Mouse (Mus musculus): ENCODE results near the gene Vmn1r198. TPM values are rescaled to one million over a fixed set of nuclear protein-coding genes. Genes with fewer than 3 reads are reported as not detected.

The Vmn1r198 gene
- total RNA-seq (2023) = not detected

DNA sequence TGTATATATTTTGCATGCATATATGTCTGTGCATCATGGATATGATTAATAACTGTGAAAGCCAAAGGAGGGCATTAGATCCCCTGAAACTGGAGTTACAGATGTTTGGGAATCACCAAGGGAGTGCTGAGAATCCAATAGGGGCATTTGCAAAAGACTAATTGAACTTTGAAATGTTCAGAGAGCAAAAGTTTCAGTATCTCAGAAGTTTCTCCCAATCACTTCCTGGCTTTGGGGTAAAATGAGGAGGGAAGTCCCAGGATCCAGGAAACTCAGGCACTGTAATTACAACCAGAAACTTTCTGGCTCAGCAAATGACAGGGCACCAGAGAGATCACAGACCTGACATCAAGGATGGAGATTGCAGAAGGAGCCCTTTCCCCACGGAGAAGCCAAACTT, at the start of gene Vmn1r198:
TSS of gene Vmn1r198 (plus strand) at position 301 of the 400 bp plus-strand sequence.

DNA sequence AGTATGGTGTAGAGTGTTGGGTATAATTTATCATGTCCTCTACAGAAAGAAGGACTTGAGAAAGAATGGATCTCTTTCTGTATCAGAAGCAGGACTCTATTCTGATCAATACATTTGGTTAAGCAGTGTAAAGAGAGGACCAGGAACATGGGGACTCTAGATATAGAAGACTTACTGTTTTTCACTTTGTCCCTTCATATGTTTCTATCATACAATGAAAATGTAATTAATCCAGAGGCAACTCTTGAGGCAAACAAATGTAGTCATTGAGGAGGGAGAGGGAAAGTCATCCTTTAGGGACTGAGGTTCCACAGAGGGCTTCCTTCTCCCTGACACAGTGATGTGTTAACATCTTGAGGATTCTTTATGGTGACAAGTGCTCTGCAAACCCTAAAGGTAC, 25.9 kb upstream of the Vmn1r198 start, which contains the start of gene Vmn1r197:
TSS of gene Vmn1r197 (plus strand) at position 301 of the 400 bp plus-strand sequence.

DNA sequence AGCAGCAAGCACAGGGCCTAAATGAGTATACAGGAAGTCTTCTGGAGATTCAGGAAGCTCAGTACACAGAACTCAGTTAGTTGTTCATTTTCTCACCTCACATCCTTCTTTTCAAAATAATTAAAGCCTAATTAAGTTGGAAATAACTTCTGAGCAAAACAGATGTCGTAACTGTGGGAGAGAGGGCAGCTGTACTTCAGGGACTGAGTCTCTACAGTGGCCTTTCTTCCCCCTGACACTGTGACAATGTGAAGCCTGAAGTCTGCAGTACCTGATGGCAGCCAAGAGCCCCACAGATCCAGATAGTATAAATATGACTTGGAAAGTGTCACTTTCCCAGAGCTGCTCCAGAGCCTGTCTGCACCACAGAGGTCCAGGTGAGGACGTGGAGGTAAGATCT, 29.4 kb downstream of the Vmn1r198 start, which contains the start of gene Vmn1r199:
TSS of gene Vmn1r199 (plus strand) at position 301 of the 400 bp plus-strand sequence.

DNA sequence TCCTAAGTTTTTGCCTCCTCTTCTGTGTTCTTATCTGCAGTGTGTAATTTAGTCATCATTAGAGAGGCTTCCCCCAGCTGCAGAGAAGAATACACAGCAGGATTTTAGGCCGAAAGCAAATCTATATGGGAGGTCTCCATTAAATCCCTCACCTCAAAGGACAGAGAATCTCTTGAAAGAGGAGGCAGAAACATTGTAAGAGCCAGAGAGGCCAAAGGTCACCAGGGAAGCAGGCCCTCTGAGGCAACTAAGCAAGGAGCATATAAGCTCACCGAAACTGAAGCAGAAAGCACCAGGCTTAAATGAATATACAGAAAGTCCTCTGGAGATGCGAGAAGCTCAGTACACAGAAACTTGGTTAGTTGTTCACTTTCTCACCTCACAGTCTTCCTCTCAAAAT, 39.9 kb downstream of the Vmn1r198 start, which contains the start of gene Vmn1r200:
TSS of gene Vmn1r200 (plus strand) at position 301 of the 400 bp plus-strand sequence.

Other genes starting within 250 kb of the Vmn1r198 start
- gene Vmn1r189, start 244.5 kb upstream of the Vmn1r198 start, total RNA-seq (2023) = not detected
- gene Vmn1r191, start 166.4 kb upstream of the Vmn1r198 start, total RNA-seq (2023) = not detected
- gene Vmn1r192, start 159.2 kb upstream of the Vmn1r198 start, total RNA-seq (2023) = not detected
- not detected for gene Vmn1r193, start 127.2 kb upstream of the Vmn1r198 start, total RNA-seq (2023)
- not detected for gene Vmn1r194, start 106.1 kb upstream of the Vmn1r198 start, total RNA-seq (2023)
- not detected for gene Vmn1r195, start 79.8 kb upstream of the Vmn1r198 start, total RNA-seq (2023)
- gene Vmn1r196, start 60.4 kb upstream of the Vmn1r198 start, total RNA-seq (2023) = not detected
- gene Vmn1r197, start 25.8 kb upstream of the Vmn1r198 start, total RNA-seq (2023) = not detected
- gene Vmn1r199, start 29.5 kb downstream of the Vmn1r198 start, total RNA-seq (2023) = not detected
- gene Vmn1r200, start 40.0 kb downstream of the Vmn1r198 start, total RNA-seq (2023) = not detected
- gene Vmn1r201, start 121.6 kb downstream of the Vmn1r198 start, total RNA-seq (2023) = not detected
- under 1 TPM in 1 of 2 experiments, not detected in 1; 0.12 TPM for gene Vmn1r202, start 155.0 kb downstream of the Vmn1r198 start, total RNA-seq (2023)
- under 1 TPM in 1 of 2 experiments, not detected in 1; 0.06 TPM for gene Vmn1r203, start 167.8 kb downstream of the Vmn1r198 start, total RNA-seq (2023)
- gene Vmn1r204, start 202.8 kb downstream of the Vmn1r198 start, total RNA-seq (2023) = not detected
- gene Vmn1r205, start 242.6 kb downstream of the Vmn1r198 start, total RNA-seq (2023) = not detected